Mouse (Mus musculus): ENCODE results near the gene Gpt2.

Gpt2 gene

GRCm38 (mm10) chr8:85487906-85488620, 4.3 kb upstream of the Gpt2 start:
- no peak for DNase-seq

- no peak for DNase-seq
These were observed 3.7 kb upstream of the Gpt2 start for GRCm38 (mm10) chr8:85488631-85489030.

GRCm38 (mm10) chr8:85489546-85489945, 2.8 kb upstream of the Gpt2 start:
- DNase-seq, result no peak

GRCm38 (mm10) chr8:85492940-85493931, 860 bp downstream of the Gpt2 start:
- DNase-seq, result peak; percentile 36

- DNase-seq, result no peak
These were observed 3.7 kb downstream of the Gpt2 start for GRCm38 (mm10) chr8:85496125-85496524.

GRCm38 (mm10) chr8:85496778-85497177, 4.4 kb downstream of the Gpt2 start:
- no peak for DNase-seq

GRCm38 (mm10) chr8:85498577-85498976, 6.2 kb downstream of the Gpt2 start:
- DNase-seq, result no peak

- no peak for DNase-seq
These were observed 8.1 kb downstream of the Gpt2 start for GRCm38 (mm10) chr8:85500460-85500859.

GRCm38 (mm10) chr8:85500955-85501685, 8.7 kb downstream of the Gpt2 start:
- DNase-seq, result peak; percentile 50

- no peak for DNase-seq
These were observed 10.0 kb downstream of the Gpt2 start for GRCm38 (mm10) chr8:85502381-85502780.

GRCm38 (mm10) chr8:85503065-85503464, 10.7 kb downstream of the Gpt2 start:
- DNase-seq, result no peak

GRCm38 (mm10) chr8:85504704-85505103, 12.3 kb downstream of the Gpt2 start:
- DNase-seq, result no peak

GRCm38 (mm10) chr8:85506620-85507019, 14.2 kb downstream of the Gpt2 start:
- no peak for DNase-seq

GRCm38 (mm10) chr8:85508661-85509060, 16.3 kb downstream of the Gpt2 start:
- DNase-seq, result no peak

GRCm38 (mm10) chr8:85512234-85512633, 19.9 kb downstream of the Gpt2 start:
- no peak for DNase-seq

- no peak for DNase-seq
These were observed 20.9 kb downstream of the Gpt2 start for GRCm38 (mm10) chr8:85513283-85513682.

- no peak for DNase-seq
These were observed 23.0 kb downstream of the Gpt2 start for GRCm38 (mm10) chr8:85515391-85515790.

GRCm38 (mm10) chr8:85517336-85517735, 25.0 kb downstream of the Gpt2 start:
- DNase-seq, result no peak

- DNase-seq, result no peak
These were observed 25.6 kb downstream of the Gpt2 start for GRCm38 (mm10) chr8:85517956-85518355.

- DNase-seq, result no peak
These were observed 28.2 kb downstream of the Gpt2 start for GRCm38 (mm10) chr8:85520586-85520985.

- DNase-seq, result no peak
These were observed 29.0 kb downstream of the Gpt2 start for GRCm38 (mm10) chr8:85521332-85521731.

- DNase-seq, result no peak
These were observed 31.7 kb downstream of the Gpt2 start for GRCm38 (mm10) chr8:85524086-85524485.

GRCm38 (mm10) chr8:85526105-85526504, 33.7 kb downstream of the Gpt2 start:
- peak; percentile 77 for DNase-seq
